Mouse (Mus musculus) gonadal fat pad, adult 2 months (tissue): ENCODE measurements around the gene Lca5. TPM values are rescaled to one million over a fixed set of nuclear protein-coding genes. Genes with fewer than 3 reads are reported as not detected.

Source experiments
- polyA plus RNA-seq: library from polyadenylated mRNA; depleted of rRNA; stranded (reverse); fragments of >200 nt; gene quantifications from 2 replicates; pipeline ENCODE4 v1.2.3, GENCODE M21; 2012; rRNA removed

Lca5 gene
- polyA plus RNA-seq, 1 experiment, result 0.68 TPM

Other genes starting within 250 kb of the Lca5 start
- 6.2 and 7.1 TPM in 2 replicates for gene Sh3bgrl2, start 107.2 kb upstream of the Lca5 start, polyA plus RNA-seq